Mouse (Mus musculus) midbrain, postnatal 0 days (tissue): ENCODE results near the gene Ppp2r1b. TPM values are rescaled to one million over a fixed set of nuclear protein-coding genes. Genes with fewer than 3 reads are reported as not detected.

Experiments used
- ATAC-seq: fragments of 200-750 bp; cut with Nextera tagmentation; 2 replicates; pipeline ENCODE4 v1.8.0; 2017; ENCODE audit warnings: moderate number of reproducible peaks, mild to moderate bottlenecking, moderate TSS enrichment, moderate library complexity; ENCODE audit not compliant: low FRiP score
- DNase-seq: peaks from one replicate; pipeline ENCODE4 v3.0.0-alpha.2; 2015; ENCODE audit warnings: low spot score
- H3K27ac ChIP-seq: fragments of 300-500 bp; sonication (generic); 2 replicates; pipeline ENCODE4 v1.5.1; 2014; ENCODE audit warnings: low read depth, mild to moderate bottlenecking, low read length, mixed read lengths
- H3K27me3 ChIP-seq: fragments of 300-500 bp; sonication (generic); 2 replicates; pipeline ENCODE4 v1.6.1; 2014; ENCODE audit warnings: low read length, control low read depth, mixed read lengths; ENCODE audit not compliant: insufficient read depth
- H3K36me3 ChIP-seq: fragments of 300-500 bp; sonication (generic); 2 replicates; pipeline ENCODE4 v1.6.1; 2014; ENCODE audit warnings: low read length, control low read depth, mixed read lengths; ENCODE audit not compliant: insufficient read depth
- H3K4me1 ChIP-seq: fragments of 300-500 bp; sonication (generic); 2 replicates; pipeline ENCODE4 v1.6.1; 2014; ENCODE audit warnings: mild to moderate bottlenecking, control low read depth, antibody characterized with exemption, low read length, mixed read lengths; ENCODE audit not compliant: insufficient read depth
- H3K4me2 ChIP-seq: fragments of 300-500 bp; sonication (generic); 2 replicates; pipeline ENCODE4 v1.6.1; 2014; ENCODE audit warnings: low read depth, mild to moderate bottlenecking, low read length, mixed read lengths; ENCODE audit not compliant: poor library complexity, severe bottlenecking
- H3K4me3 ChIP-seq: fragments of 300-500 bp; sonication (generic); 2 replicates; pipeline ENCODE4 v1.5.1; 2014; ENCODE audit warnings: low read depth, mild to moderate bottlenecking, low read length, moderate library complexity
- H3K9ac ChIP-seq: fragments of 300-500 bp; sonication (generic); replicated peaks from 2 replicates; pipeline ENCODE4 v1.6.1; 2014; ENCODE audit warnings: mild to moderate bottlenecking, low read length, moderate library complexity, mixed read lengths; ENCODE audit not compliant: poor library complexity, severe bottlenecking
- H3K9me3 ChIP-seq: fragments of 300-500 bp; sonication (generic); 2 replicates; pipeline ENCODE4 v1.6.1; 2016; ENCODE audit warnings: low read length, control low read depth
- CTCF ChIP-seq: IDR thresholded peaks from 2 replicates; pipeline ENCODE4 v1.5.1; 2016; ENCODE audit warnings: antibody characterized with exemption, mild to moderate bottlenecking
- WGBS: fragments of 180-500 bp; shearing (Covaris S2); extraction: QIAGEN DNeasy Blood & Tissue Kit; methylation state at CpG from one replicate; pipeline ENCODE4 v1.1.7; 2014; 5-methylcytosine and 5-hydroxymethylcytosine counted together
- polyA plus RNA-seq: library from polyadenylated mRNA; unstranded; fragments of >200 nt; fragmentation: Nextera tagmentation; extraction: Ambion mirVana; gene quantifications from 2 replicates; pipeline ENCODE4 v1.2.1, GENCODE M21; 2015
- total RNA-seq: library from RNA; depleted of rRNA; stranded (reverse); fragments of >200 nt; gene quantifications from 2 replicates; pipeline ENCODE4 v1.2.3, GENCODE M21; 2014; rRNA removed

Ppp2r1b gene
- total RNA-seq (14.8 and 17.0 TPM in 2 replicates), polyA plus RNA-seq (27.9 and 30.2 TPM in 2 replicates)

DNA sequence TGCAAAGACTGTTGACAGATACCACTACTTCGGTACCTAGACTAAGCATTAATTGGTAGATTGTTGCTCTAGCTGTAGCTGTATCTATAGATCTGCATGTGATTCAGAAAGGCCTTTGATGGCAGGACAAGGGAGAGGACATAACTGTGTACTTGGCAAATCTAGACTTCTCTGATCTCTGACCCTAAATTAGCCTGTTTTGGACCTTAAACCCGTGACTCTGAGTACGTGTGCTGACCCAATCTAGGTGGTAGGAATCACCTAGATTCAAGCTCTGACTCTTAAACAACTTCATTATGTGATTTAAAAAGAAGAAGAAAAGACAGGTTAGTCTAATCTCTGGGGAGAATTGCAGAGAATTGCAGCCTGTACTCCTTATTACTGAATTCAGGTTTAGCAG, at the start of gene Ppp2r1b:
Gene Ppp2r1b (plus strand): TSS at position 221 of the 400 bp plus-strand sequence.
- DNase-seq (no peak), ATAC-seq (no peak)
- no peak for TF ChIP-seq CTCF
- Histone ChIP-seq H3K4me1 (no peaks in the 10 kb centered on the region), H3K27me3 (no peaks in the 10 kb centered on the region), H3K4me2 (no peak within 1 kb of the TSS), H3K9me3 (no peaks in the 10 kb centered on the region), H3K4me3 (no peak within 1 kb of the TSS), H3K27ac (no peak within 1 kb of the TSS), H3K36me3 (peaks cover 19% of the 10 kb centered on the region; the same call in 1 of the 2 replicates), H3K9ac (no peak within 1 kb of the TSS)
- WGBS, result 97% methylated on average over 3 of the region's 3 CpGs

DNA sequence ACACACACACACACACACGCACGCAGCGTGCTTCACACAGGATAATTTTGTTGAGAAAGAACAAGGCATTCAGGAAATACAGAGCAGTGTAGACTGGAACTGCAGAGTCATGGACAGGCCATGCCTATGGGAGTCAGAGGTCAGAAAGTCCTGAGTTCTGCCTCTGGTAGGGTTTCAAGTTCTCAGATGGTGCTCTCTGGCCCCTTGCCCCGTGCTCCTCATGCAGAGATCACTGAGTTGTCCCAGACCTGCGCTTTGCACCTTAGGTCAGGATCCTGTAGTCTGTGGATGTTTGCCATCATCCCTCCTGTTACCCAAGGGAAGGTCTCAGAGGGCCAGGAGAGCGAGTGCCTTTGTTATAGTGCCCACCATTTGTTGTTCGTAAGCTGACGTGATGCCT, 48.3 kb upstream of the Ppp2r1b start:
- Histone ChIP-seq H3K36me3 (peaks cover 42% of the 10 kb centered on the region), H3K9ac (no peak overlapping the region), H3K27ac (no peak overlapping the region), H3K4me2 (no peak overlapping the region), H3K4me1 (no peaks in the 10 kb centered on the region), H3K9me3 (no peaks in the 10 kb centered on the region), H3K27me3 (no peaks in the 10 kb centered on the region), H3K4me3 (no peak overlapping the region)
- ATAC-seq, result no peak
- TF ChIP-seq CTCF, result no peak
- 86% methylated on average over 8 of the region's 8 CpGs for WGBS
- no peak for DNase-seq

DNA sequence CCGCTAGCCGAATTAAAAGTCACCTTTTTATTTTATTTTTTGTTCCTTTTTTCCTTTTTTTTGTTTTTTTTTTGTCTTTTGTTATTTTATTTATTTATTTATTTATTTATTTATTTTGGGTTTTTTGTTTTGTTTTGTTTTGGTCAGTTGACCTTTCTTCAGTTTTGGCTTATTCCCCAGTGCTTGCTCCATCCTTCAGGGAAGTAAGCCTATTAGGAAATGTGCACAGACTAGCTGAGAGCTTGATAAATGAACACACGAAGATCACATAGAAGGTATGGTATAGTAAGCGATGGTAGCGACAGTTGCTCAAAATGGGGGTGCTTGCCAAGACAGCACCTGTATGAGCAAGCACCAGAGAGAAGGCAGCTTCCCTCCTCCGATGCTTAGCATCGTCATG, 47.5 kb upstream of the Ppp2r1b start:
- no peak for TF ChIP-seq CTCF
- Histone ChIP-seq H3K27ac (no peak overlapping the region), H3K4me2 (no peak overlapping the region), H3K9me3 (no peaks in the 10 kb centered on the region), H3K27me3 (no peaks in the 10 kb centered on the region), H3K9ac (no peak overlapping the region), H3K4me1 (no peaks in the 10 kb centered on the region), H3K36me3 (peaks cover 41% of the 10 kb centered on the region), H3K4me3 (no peak overlapping the region)
- WGBS, result 95% methylated on average over 7 of the region's 7 CpGs
- DNase-seq, result no peak
- no peak for ATAC-seq

DNA sequence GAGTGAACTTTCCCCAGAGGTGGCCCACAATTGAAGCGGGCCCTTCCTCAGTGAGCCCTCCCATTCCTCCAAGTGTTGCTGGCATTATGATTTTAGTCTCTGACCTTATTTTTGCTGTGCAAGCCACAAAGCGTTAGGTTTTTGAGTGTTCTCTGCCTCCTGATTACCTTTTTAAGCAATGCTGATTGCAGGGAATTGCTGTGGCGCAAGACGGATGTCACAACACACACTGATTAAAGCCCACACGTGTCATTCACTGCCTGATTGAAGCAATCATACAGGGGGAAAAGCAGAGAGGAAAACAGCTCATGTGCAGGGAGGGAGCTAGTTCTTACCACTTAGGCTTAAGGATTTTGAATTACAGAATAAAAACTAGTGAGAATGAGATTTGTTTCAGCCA, 46.7 kb upstream of the Ppp2r1b start:
- no peak overlapping the region for H3K27ac ChIP-seq
- H3K9me3 ChIP-seq, result no peaks in the 10 kb centered on the region
- no peak overlapping the region for H3K4me2 ChIP-seq
- ATAC-seq (no peak), DNase-seq (no peak)
- no peak for TF ChIP-seq CTCF
- H3K27me3 ChIP-seq, result no peaks in the 10 kb centered on the region
- H3K9ac ChIP-seq, result no peak overlapping the region
- no peaks in the 10 kb centered on the region for H3K4me1 ChIP-seq
- WGBS, result 88% methylated on average over 5 of the region's 5 CpGs
- no peak overlapping the region for H3K4me3 ChIP-seq
- peaks cover 45% of the 10 kb centered on the region for H3K36me3 ChIP-seq

DNA sequence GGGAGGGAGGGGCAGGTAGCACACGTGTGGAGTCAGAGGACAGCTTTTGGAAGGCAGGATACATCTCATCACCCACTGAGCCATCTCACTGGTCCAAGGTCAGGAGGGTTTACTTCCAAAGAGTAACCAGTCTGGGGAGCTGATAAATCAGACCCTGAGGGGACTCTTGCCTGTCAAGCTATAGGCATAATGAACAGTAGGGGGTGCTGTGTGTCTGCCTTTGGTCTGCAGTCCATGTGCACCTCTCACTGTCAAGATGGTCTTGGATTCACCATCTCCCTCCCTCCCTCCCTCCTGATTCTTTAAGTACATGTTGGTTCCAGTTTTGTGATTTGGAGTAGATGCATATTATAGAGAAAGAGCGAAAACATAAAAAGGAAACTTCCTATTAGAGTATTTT, 44.1 kb upstream of the Ppp2r1b start:
- Histone ChIP-seq H3K9ac (no peak overlapping the region), H3K4me1 (no peaks in the 10 kb centered on the region), H3K4me3 (no peak overlapping the region), H3K27me3 (no peaks in the 10 kb centered on the region), H3K36me3 (peaks cover 48% of the 10 kb centered on the region), H3K9me3 (no peaks in the 10 kb centered on the region), H3K4me2 (no peak overlapping the region), H3K27ac (no peak overlapping the region)
- ATAC-seq (no peak), DNase-seq (peak; percentile 56)
- TF ChIP-seq CTCF, result peak; percentile 62
- WGBS, result 55% methylated on average over 2 of the region's 2 CpGs

DNA sequence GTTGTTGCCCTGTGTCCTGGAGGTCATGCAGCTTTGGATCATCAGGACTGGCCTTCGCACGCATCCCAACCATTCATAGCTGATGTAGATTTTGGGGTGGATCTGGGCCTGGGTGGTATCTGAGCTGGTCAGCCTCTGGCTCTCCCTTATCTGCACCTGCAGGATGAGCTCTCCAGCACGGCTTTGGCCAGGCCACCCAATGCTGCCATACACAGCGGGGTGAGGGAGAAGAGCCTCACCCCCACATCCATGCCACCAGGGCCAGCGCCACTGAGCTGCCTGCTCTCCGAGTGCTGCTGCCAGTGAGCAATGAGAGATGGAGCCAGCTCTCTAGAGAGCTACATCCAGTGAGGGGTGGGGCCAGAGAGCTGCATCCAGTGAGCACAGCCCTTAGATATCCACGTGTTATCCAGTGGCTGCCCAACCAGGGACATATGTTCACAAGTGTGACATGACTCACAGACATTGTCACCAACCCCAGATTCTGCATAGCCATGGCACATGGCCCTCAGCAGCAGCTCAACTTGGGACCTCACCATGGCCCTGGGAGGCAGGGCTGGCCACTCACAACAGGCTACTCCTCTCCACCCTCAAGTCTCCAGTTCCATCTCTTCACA, 41.9 kb upstream of the Ppp2r1b start:
- no peaks in the 10 kb centered on the region for H3K27me3 ChIP-seq
- no peak overlapping the region for H3K9ac ChIP-seq
- no peaks in the 10 kb centered on the region for H3K9me3 ChIP-seq
- H3K27ac ChIP-seq, result no peak overlapping the region
- H3K36me3 ChIP-seq, result peaks cover 47% of the 10 kb centered on the region
- H3K4me3 ChIP-seq, result no peak overlapping the region
- H3K4me1 ChIP-seq, result no peaks in the 10 kb centered on the region
- ATAC-seq (no peak), DNase-seq (no peak)
- 93% methylated on average over 7 of the region's 7 CpGs for WGBS
- TF ChIP-seq CTCF, result no peak
- H3K4me2 ChIP-seq, result no peak overlapping the region
